ENCODE assay signal across 22 mouse cellular contexts in the genomic region with DNA sequence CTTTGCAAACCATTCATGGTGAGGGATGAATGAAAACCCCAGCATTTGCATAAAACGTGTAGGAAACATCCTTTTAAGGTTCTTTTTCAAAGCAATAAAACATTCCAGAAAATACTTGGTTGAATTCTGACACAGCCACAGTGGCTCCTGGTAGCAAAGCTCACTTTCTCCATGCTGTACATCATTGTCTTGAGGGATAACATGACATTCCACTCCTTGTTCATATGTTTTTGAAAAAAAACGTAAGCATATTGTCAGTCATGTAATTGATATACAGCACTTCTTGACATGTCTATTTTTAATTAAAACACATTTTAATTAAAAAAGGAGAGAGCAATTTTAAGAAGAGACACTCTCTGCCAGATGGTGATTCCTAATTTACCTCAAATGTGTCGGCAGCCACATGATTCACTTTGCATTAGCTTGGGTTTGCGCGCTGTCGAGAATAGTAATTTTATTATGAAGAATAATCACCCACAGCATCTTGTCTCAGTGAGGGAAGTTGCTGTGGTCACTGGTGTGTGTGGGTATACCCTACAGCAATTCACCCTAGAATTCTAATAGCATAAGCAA.
DNase-seq lines count a peak whose midpoint lies in the region; ATAC-seq and TF ChIP-seq lines count a peak whose summit lies in the region.
"Had no signal": no experiment of that assay in that cellular context is flagged by ENCODE, and none has a peak within 500 bp of the region (broad histone marks: within the 10 kb centered on the region; RNA-seq: fewer than 3 reads in every experiment).

No protein-coding gene starts in this region.

- no peak overlapping the region for H3K4me3 ChIP-seq in forebrain, embryonic 13.5 days
- H3K4me3 ChIP-seq in forebrain, postnatal 0 days (ENCODE audit: low read depth, low read length), result no peak overlapping the region
- no peak overlapping the region for H3K4me3 ChIP-seq in midbrain, postnatal 0 days (ENCODE audit: low read depth, low read length)
- no peak overlapping the region for H3K4me3 ChIP-seq in midbrain, embryonic 13.5 days (replicated peaks)
- H3K4me3 ChIP-seq: embryonic facial prominence, embryonic 13.5 days; gastrocnemius, adult 2 months; heart, embryonic 12.5 days; hindbrain, embryonic 10.5 days had no signal

- H3K4me2 ChIP-seq in forebrain, embryonic 13.5 days, result no peak overlapping the region
- H3K4me2 ChIP-seq in forebrain, postnatal 0 days (ENCODE audit: low read depth), result no peak overlapping the region
- H3K4me2 ChIP-seq in midbrain, postnatal 0 days (ENCODE audit: low read depth, low read length, poor library complexity, severe bottlenecking), result no peak overlapping the region
- H3K4me2 ChIP-seq in midbrain, embryonic 13.5 days (replicated peaks), result no peak overlapping the region
- H3K4me2 ChIP-seq: embryonic facial prominence, embryonic 13.5 days; heart, embryonic 12.5 days had no signal

- no peaks in the 10 kb centered on the region for H3K36me3 ChIP-seq in forebrain, embryonic 13.5 days (ENCODE audit: poor library complexity, severe bottlenecking)
- H3K36me3 ChIP-seq in forebrain, postnatal 0 days (ENCODE audit: insufficient read depth), result no peaks in the 10 kb centered on the region
- no peaks in the 10 kb centered on the region for H3K36me3 ChIP-seq in midbrain, postnatal 0 days (ENCODE audit: insufficient read depth, low read length)
- H3K36me3 ChIP-seq in midbrain, embryonic 13.5 days, result no peaks in the 10 kb centered on the region
- H3K36me3 ChIP-seq: embryonic facial prominence, embryonic 13.5 days; G1E; heart, embryonic 12.5 days; hindbrain, embryonic 10.5 days had no signal

- DNase-seq in forebrain, postnatal 0 days, result no peak
- no peak for DNase-seq in frontal cortex, postnatal 36 days (ENCODE audit: low spot score in 2 of 2)
- peak; percentile 8 for DNase-seq in midbrain, postnatal 0 days (ENCODE audit: low spot score)
- peak; percentile 44 for DNase-seq in brain, adult 2 months (ENCODE audit: low read depth, low spot score)
- DNase-seq: adrenal gland, adult 8-10 months; adrenal gland, postnatal 36 days; B cell, adult 2 months; cerebellum, adult 11-12 months; cerebellum, adult 9-10 months; cerebellum, postnatal 25 days; gastrocnemius, adult 2 months; gastrocnemius, postnatal 25 days had no signal

- no peak overlapping the region for H3K27ac ChIP-seq in forebrain, embryonic 13.5 days
- no peak overlapping the region for H3K27ac ChIP-seq in forebrain, postnatal 0 days (ENCODE audit: low read depth, low read length)
- no peak overlapping the region for H3K27ac ChIP-seq in midbrain, postnatal 0 days (ENCODE audit: low read depth, low read length)
- no peak overlapping the region for H3K27ac ChIP-seq in midbrain, embryonic 13.5 days
- H3K27ac ChIP-seq: embryonic facial prominence, embryonic 13.5 days; gastrocnemius, adult 2 months; hindbrain, embryonic 10.5 days had no signal

- 67% methylated on average over 6 of the region's 6 CpGs for WGBS in forebrain, embryonic 13.5 days
- WGBS in forebrain, postnatal 0 days, result 41% methylated on average over 6 of the region's 6 CpGs
- WGBS in midbrain, postnatal 0 days, result 67% methylated on average over 6 of the region's 6 CpGs
- 66% methylated on average over 6 of the region's 6 CpGs for WGBS in midbrain, embryonic 13.5 days

- no peak for TF ChIP-seq CTCF in forebrain, postnatal 0 days (IDR thresholded peaks at IDR 0.05; ENCODE audit: low read depth)
- TF ChIP-seq CTCF in midbrain, postnatal 0 days (IDR thresholded peaks at IDR 0.05), result no peak

- H3K9me3 ChIP-seq in forebrain, embryonic 13.5 days (replicated peaks), result no peaks in the 10 kb centered on the region
- no peaks in the 10 kb centered on the region for H3K9me3 ChIP-seq in forebrain, postnatal 0 days (ENCODE audit: low read length)
- H3K9me3 ChIP-seq in midbrain, postnatal 0 days (ENCODE audit: low read length), result no peaks in the 10 kb centered on the region
- no peaks in the 10 kb centered on the region for H3K9me3 ChIP-seq in midbrain, embryonic 13.5 days
- H3K9me3 ChIP-seq: embryonic facial prominence, embryonic 13.5 days; heart, embryonic 12.5 days; hindbrain, embryonic 10.5 days had no signal

- 0 out of 2 replicates have a peak, but pooled peaks cover 2% of the 10 kb centered on the region for H3K4me1 ChIP-seq in forebrain, embryonic 13.5 days
- H3K4me1 ChIP-seq in forebrain, postnatal 0 days (ENCODE audit: insufficient read depth), result peaks cover 9% of the 10 kb centered on the region; the same call in 1 of the 2 replicates
- no peaks in the 10 kb centered on the region for H3K4me1 ChIP-seq in midbrain, postnatal 0 days (ENCODE audit: insufficient read depth, low read length)
- H3K4me1 ChIP-seq in midbrain, embryonic 13.5 days (replicated peaks), result no peaks in the 10 kb centered on the region
- H3K4me1 ChIP-seq: embryonic facial prominence, embryonic 13.5 days; hindbrain, embryonic 10.5 days had no signal

- ATAC-seq in forebrain, embryonic 13.5 days, result peak; percentile 53; the same call in 1 of the 2 replicates
- ATAC-seq in forebrain, postnatal 0 days, result no peak
- ATAC-seq in frontal cortex, adult (ENCODE audit: low TSS enrichment), result peak; percentile 54
- no peak for ATAC-seq in midbrain, postnatal 0 days (ENCODE audit: low FRiP score)
- ATAC-seq in midbrain, embryonic 13.5 days, result no peak
- ATAC-seq: CD4-positive, CD25-positive, alpha-beta regulatory T cell, adult 4 months; hindbrain, embryonic 16.5 days; inflammation-experienced regulatory T-cells, adult 6 months had no signal

- H3K27me3 ChIP-seq in forebrain, embryonic 13.5 days, result no peaks in the 10 kb centered on the region
- no peaks in the 10 kb centered on the region for H3K27me3 ChIP-seq in forebrain, postnatal 0 days (ENCODE audit: insufficient read depth, low read length)
- no peaks in the 10 kb centered on the region for H3K27me3 ChIP-seq in midbrain, postnatal 0 days (ENCODE audit: insufficient read depth, low read length)
- no peaks in the 10 kb centered on the region for H3K27me3 ChIP-seq in midbrain, embryonic 13.5 days
- H3K27me3 ChIP-seq: embryonic facial prominence, embryonic 13.5 days; heart, embryonic 12.5 days had no signal

- no peak overlapping the region for H3K9ac ChIP-seq in forebrain, embryonic 13.5 days
- H3K9ac ChIP-seq in forebrain, postnatal 0 days, result no peak overlapping the region
- no peak overlapping the region for H3K9ac ChIP-seq in midbrain, postnatal 0 days (replicated peaks; ENCODE audit: low read length, poor library complexity, severe bottlenecking)
- no peak overlapping the region for H3K9ac ChIP-seq in midbrain, embryonic 13.5 days (replicated peaks)
- H3K9ac ChIP-seq: embryonic facial prominence, embryonic 13.5 days; heart, embryonic 12.5 days had no signal

Comparison
In these comparisons a context has a peak if more than half of its experiments do, and no peak if none do; other contexts are left out.
1. ATAC-seq: peak in forebrain, embryonic 13.5 days (single experiment) and frontal cortex, adult (single experiment); none in forebrain, postnatal 0 days (single experiment), midbrain, postnatal 0 days (single experiment) and midbrain, embryonic 13.5 days (single experiment).
2. DNase-seq: peak in midbrain, postnatal 0 days (single experiment) and brain, adult 2 months (single experiment); none in forebrain, postnatal 0 days (single experiment) and frontal cortex, postnatal 36 days (0 of 2).